Mouse (Mus musculus): ENCODE measurements at regions not wholly inside any gene's neighbourhood (a gene's known extent, or its start where the extent isn't known, plus 50 kb on each side); places are given as distances from the start of the nearest gene placed in this dataset.

DNA sequence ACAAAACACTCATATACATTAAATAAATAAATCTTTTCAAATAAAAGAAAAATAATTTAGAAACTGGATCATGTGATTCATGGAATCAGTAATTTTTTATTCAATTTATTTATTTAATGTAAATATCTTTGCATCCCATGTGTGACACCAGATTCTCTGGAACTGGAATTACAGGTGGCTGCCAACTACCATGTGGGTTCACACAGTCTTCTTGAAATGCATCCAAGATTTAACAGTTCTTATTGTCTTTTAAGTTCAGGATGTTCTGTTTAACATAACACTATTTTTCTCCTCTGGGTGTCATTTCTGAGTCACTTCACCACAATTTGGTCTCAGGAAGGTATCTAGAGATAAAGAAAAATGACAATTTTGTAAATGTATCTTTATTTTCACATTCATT lies 1502.0 kb downstream of the Brinp3 start:
- no peak for ATAC-seq (ENCODE audit: low TSS enrichment)

DNA sequence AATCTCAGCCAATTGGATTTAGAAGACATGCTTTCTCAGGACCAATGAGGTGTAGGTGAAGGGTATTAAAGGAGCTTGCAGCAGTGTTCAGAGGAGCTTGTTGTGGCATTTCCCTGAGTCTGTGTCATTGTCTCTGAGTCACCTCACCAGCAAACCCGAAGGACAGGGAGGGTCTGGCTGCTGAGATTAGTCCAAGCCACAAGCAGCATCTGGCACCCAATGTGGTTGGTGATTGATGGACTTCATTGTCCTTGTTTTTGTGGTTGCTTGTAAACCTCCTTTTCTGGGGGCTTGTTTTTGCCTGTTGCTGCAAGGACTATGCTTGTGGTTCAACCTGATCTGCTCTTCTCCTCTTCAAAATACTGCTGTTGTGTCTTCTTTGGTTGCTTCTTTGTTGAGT lies 1539.3 kb downstream of the Brinp3 start:
- no peak for ATAC-seq (ENCODE audit: low TSS enrichment)

DNA sequence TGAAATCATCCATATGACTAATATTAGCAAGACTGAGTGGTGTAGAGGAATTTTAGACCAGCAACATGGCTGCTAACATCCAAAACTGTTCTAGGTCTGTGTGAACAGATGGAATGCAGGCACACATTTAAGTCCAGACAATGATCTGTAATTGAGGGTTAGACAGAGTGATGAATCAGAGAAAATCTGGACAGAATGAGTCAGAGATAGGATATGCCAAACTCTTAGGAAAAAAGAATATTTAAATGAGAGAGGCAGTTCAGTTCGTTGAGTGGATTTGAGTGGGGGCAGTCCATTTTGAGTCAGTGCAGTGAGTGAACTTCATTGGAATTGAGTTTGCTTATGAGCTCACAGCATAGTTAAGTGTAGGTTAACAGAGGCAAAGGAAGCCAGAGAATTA lies 1557.3 kb downstream of the Brinp3 start:
- peak; percentile 86 for ATAC-seq (ENCODE audit: low TSS enrichment)

All from frontal cortex, adult (tissue).